Mouse (Mus musculus): ENCODE results near the gene Fgf4. TPM values are rescaled to one million over a fixed set of nuclear protein-coding genes. Genes with fewer than 3 reads are reported as not detected.
"Not testable (repeated sequence)": the region's sequence is repeated elsewhere in the genome, so short reads cannot be mapped to it uniquely, and the experiment has no call there.

The Fgf4 gene
- total RNA-seq, 2 experiments from 2014 or later, result not detected

DNA sequence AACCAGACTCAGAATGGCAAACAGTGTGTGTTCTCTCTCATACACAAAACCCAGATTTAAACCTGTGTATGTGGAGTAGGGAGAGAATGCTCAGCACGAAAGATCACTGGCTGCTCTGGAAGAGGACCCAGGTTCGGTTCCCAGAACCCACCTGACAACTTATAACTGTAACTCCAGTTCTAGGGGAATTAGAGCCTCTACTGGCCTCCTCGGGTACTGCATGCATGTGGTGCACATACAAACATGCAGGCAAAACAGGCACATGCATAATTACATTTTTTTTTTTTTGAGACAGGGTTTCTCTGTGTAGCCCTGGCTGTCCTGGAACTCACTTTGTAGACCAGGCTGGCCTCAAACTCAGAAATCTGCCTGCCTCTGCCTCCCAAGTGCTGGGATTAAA is 58.3 kb downstream of the Fgf4 start:
- intact Hi-C loops (cut with DNase I), result loop anchor here (10.0 kb wide), 1 partner anchor 431 kb away; the partner anchor contains the start of gene Cttn
- not testable (repeated sequence) for DNase-seq (ENCODE audit: low spot score)

DNA sequence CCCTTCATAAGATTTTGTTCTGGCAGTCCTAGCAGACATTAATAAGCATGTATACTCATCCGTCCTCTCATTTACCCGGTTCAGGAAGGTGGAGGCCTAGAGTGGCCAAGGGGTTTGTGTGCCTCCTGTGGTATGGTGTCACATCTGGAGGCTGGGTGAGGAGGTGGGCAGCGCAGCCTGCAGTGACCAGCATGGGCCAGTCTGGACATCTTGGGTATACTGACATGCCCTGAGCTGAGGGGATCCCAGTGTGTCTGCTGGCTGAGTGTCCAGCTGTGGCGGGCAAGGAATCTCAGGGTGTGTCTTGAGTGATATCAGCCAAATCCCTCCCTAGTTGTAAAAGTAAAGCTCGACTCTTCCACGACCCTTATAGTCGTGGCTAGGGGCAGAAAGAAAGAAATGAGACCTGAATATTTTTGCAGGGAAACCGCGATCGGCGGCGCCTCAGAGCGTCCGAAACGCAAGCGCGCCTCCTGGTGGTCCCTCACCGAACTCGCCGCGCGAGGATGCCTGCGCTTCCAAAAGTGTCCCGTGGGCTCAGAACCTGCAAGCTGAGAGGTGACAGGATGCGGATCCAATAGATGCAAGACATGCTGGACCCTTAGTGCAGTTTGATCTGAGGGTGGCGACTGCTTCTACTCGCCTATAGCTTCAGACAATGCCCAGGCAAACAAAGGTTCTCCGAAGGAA is 59.7 kb downstream of the Fgf4 start:
- intact Hi-C loops (cut with DNase I), result loop anchor here (10.0 kb wide), 1 partner anchor 432 kb away; the partner anchor contains the start of gene Cttn
- no peak for DNase-seq (ENCODE audit: low spot score)

DNA sequence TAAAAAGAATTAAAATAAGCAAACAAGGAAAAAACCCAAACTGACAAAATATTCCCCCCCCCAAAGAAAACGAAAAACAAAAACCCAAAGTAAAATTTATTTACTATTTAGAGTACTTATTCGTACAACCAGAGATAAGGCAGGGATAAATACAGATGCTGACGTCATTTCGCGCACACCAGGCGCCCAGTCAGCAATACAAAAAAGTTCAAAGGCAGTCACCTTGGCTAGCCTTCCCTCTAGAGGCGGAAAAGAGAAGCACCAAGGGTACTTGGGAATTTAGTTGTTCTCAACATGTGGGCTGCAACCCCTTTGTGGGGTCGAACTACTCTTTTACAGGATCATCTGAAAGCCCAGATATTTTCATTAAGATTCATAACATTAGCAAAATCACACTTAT is 60.6 kb downstream of the Fgf4 start:
- intact Hi-C loops (cut with DNase I), result loop anchor here (10.0 kb wide), 1 partner anchor 433 kb away; the partner anchor contains the start of gene Cttn
- no peak for DNase-seq (ENCODE audit: low spot score)

DNA sequence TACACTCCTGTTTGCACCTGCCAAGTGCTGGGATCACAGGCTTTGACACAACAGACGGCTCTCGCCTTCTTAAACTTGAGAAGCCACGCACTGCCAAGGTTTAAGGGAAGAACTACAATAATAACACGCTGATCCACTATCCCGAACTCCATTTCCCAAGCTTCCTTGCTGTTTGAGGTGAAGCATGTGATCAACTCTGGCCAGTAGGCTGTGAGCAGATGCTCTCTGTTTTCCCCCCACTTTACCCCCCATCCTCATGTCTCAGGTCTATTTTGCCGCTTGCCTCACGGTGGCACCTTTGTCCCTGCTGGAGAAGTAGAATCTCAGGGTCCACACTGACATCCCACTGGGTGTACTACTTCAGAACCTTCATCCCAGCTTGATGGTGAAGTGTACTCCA is 61.5 kb downstream of the Fgf4 start:
- DNase-seq (ENCODE audit: low spot score), result no peak
- intact Hi-C loops (cut with DNase I), result loop anchor here (10.0 kb wide), 1 partner anchor 434 kb away; the partner anchor contains the start of gene Cttn

DNA sequence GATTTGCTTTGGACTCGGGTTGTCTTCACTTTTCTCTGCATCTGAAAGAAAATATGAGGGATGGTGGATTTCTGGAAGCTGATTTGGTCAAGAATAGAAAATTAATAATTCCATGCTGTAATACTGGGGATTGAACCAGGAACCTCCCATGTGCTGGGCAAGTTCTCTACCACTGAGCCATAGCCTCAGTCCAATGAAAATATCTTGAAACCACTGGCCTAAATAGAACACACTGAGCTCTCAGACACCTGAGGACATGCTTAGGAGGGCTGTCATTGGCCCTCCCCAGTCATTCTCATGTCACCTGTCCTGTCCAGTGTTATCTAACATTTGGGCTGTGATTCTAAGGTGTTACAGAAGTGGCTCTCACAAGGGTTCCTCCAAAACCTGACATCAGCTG is 64.0 kb downstream of the Fgf4 start:
- intact Hi-C loops (cut with DNase I), result no loop called here
- no peak for DNase-seq (ENCODE audit: low spot score)

DNA sequence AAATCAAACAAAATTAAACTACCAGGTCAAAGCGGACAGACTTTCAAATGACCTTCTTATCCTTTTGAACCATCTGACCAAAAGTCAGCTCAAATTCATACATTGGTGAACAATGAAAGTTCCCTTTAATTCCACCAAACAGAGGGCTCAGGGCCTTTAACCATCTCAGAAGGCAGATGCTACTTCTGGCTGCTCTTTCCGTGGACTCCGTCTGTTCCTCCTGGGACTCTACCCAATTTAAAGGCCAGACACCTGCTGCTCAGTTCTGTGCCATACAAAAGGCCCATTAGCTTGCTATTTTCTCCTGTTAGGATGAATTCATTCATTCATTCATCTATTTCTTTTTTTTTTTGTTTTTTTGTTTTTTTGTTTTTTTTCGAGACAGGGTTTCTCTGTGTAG is 65.7 kb downstream of the Fgf4 start:
- DNase-seq (ENCODE audit: low spot score), result no peak
- intact Hi-C loops (cut with DNase I), result no loop called here

DNA sequence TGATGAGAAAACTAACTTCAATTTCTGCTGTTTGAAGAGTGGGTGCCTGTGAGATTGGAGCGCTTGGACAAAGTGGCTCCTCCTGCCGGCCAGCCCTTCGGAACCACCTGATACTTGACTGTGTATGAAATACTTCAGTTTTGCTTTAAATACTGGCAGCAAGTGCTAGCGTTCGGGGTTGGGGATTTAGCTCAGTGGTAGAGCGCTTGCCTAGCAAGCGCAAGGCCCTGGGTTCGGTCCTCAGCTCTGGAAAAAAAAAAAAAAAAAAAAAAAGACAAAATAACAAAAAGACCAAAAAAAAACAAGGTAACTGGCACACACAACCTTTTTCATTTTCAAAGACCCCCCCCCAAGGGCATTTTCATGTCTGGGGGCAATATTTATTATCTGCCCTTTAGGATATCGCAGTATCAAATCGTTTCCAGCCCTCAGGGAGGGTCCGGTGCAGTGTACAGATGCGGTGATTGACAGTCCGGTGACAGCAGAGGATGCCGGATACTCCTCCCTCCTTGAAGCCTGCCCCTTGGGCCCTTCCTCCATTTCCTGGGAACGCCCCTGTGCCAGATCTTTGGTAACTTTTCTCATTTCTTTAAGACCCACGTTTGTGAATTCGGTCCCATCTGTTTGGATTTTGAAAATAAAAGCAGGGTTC is 67.3 kb downstream of the Fgf4 start:
- intact Hi-C loops (cut with DNase I), result no loop called here
- DNase-seq (ENCODE audit: low spot score), result no peak

Other genes starting within 250 kb of the Fgf4 start
- gene Ano1, start 95.4 kb upstream of the Fgf4 start, total RNA-seq (2021), result 10 to 100 TPM; 11.8 to 13.7 TPM
- not detected for gene Fgf3, start 9.3 kb upstream of the Fgf4 start, total RNA-seq (2021)
- not detected for gene Fgf15, start 49.2 kb downstream of the Fgf4 start, total RNA-seq (2021)
- gene LTO1, start 67.7 kb downstream of the Fgf4 start, total RNA-seq (2021), result 10 to 100 TPM; 11.9 to 14.7 TPM
- gene Ccnd1, start 92.6 kb downstream of the Fgf4 start, total RNA-seq (2021), result 10 to 100 TPM; 41.2 to 42.1 TPM